Mouse (Mus musculus) thymus, postnatal 4 days (tissue): ENCODE measurements around the gene Ptprj.

ENCODE experiments used
- DNase-seq: peaks from one replicate; pipeline ENCODE4 v3.0.0; 2021

Ptprj gene

DNA sequence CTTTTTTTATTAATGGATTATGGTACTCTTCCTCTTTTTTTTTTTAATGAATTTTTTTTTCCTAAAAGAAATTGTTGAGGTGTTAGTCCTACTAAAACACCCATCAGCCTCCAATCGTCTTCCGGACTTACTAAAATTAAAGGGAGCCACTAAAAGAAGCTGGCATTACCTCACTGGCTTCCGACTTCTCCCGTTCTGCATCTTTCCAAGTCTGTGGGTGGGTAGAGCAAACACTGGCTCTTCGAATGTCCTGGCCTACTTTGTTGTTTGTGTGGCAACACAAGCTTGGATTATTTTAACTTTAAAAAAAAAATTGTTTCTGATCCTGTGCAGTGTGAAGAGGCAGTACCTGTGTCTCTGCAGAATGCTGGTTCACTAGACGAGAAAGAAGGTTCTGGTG is 62.2 kb downstream of the Ptprj start:
- no peak for DNase-seq

- DNase-seq = no peak
Measured at GRCm38 (mm10) chr2:90514969-90515368, 65.5 kb downstream of the Ptprj start.

DNA sequence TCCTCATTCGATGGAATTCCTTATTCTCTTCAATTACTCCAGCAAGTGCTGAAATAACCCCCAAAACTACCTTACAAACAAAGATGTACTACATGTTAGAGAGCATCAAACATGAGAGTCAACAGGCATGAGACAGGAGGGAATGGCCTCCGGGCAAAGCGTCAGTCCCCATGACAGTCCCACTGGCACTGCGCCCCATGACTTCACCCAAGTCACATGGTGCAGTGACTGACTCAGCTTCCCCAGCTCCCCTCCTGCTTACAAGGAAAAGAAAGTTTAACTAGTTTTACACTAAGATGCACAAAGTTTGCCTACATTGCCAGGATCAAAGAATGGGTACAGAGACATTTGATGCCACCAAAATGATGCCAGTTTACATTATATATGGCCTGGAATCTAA is 71.2 kb downstream of the Ptprj start:
- DNase-seq = no peak

DNA sequence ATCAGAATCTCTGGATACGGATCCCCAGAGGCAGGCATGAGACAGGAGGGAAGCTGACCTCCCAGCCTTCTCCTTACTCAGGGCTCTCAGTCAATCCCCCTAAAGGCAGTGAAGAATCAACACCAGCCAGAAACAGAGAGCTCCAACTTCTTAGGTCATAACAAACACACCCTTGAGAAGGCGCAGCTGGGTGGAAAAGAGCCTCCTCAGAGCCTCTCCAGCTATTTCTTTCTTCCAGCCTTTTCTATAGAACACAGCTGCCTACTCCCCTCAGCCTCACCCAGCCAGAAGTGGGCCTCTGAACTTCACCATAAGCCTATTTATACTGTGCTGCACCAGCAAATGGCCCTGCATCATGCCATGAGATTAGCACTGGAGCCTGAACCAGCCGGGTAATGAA is 74.3 kb downstream of the Ptprj start:
- DNase-seq = no peak

- DNase-seq = peak; percentile 57
Measured at GRCm38 (mm10) chr2:90504731-90505171, 75.7 kb downstream of the Ptprj start.

GRCm38 (mm10) chr2:90503182-90503833 is 77.1 kb downstream of the Ptprj start:
- no peak for DNase-seq

DNA sequence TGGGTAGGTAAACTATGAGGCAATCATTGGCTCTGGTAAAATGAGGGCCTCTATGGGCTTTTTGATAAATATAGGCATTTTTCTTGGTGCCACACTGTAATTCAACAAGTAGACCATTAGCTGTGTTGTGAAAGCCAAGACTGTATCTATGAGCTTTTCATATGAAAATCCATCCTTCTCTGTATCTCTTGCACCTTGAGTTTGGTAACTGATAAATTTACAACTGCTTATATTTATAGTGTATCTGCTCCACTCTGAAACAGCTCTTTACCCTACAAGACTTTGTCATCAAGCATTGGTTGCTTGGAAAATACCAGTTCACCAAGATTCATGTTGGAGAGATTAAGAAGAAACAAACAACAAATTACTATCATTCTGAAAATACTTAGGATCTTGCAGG is 77.7 kb downstream of the Ptprj start:
- DNase-seq = no peak

DNA sequence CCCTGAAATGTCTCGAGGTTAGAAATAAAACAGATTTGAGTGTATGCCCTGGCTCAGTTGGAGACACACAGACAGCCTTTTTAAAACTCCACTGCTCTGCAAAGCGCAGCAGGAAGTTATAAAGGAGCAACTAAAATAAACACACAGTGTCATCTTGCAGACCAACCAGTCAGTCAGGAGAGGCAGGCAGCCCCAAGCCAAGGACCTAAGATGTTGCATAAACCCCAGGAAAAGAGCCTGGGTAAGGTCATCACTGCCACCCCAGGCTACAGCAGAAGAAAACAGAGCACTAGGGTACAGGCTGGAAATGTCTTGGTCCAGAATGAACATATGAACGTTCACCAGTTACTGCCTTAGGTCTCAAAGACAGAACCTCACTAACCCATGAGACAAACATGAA is 78.7 kb downstream of the Ptprj start:
- no peak for DNase-seq

DNA sequence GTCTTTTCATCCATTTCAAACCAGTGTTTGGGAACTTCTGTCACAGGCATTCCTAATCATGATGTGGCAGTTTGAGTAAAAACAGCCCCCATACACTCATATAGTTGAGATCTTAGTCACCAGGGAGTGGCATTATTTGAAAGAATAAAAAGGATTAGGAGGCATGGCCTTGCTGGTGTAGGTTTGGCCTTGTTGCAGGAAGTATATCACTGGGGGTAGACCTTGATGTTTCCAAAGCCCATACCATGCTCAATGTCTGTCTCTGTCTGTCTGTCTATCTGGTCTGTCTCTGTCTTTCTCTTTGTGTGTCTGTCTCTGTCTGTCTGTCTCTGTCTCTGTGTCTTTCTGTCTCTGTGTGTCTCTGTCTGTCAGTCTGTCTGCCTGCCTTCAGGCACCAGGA is 79.6 kb downstream of the Ptprj start:
- DNase-seq = no peak

DNA sequence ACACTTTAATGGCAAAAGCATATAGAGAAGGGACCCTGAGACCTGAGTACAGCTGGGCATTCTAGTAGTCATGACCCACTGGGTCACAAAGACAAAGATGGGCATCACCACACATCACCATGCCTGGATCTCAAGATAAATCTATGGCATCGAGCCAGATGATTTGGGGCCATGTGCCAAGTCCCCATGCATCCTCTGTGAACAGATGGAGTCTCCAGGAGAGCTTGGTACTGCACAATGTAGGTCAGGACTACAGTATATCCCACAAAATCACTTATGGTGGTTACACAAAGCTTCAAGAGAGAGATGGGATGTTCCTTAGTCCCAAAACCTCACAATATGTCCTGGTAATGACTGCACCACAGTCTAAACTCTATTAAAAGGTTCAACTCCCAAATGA is 81.4 kb downstream of the Ptprj start:
- no peak for DNase-seq

GRCm38 (mm10) chr2:90497551-90497950 is 82.9 kb downstream of the Ptprj start:
- no peak for DNase-seq

DNA sequence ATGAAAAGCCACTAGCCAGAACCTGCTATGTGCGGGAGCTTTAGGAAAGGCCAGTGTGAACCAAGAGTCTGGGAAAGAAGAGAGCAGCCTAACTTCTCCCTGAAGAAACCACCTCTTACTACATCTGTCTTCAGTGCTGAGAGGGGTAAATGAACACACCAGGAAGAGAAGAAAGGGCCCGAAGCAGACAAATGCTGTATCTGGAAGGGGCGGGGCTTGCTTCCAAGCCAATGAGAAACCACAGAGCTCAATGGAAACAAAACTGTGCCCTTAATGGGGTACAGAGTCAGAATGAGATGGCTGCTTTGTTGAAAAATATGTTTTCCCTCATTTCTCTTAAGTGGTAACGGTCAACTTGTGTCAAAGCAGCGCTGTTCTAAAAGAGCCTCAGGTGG is 83.8 kb downstream of the Ptprj start:
- peak; percentile 62 for DNase-seq

- peak; percentile 13 for DNase-seq
Measured at GRCm38 (mm10) chr2:90496012-90496679, 84.3 kb downstream of the Ptprj start.

DNA sequence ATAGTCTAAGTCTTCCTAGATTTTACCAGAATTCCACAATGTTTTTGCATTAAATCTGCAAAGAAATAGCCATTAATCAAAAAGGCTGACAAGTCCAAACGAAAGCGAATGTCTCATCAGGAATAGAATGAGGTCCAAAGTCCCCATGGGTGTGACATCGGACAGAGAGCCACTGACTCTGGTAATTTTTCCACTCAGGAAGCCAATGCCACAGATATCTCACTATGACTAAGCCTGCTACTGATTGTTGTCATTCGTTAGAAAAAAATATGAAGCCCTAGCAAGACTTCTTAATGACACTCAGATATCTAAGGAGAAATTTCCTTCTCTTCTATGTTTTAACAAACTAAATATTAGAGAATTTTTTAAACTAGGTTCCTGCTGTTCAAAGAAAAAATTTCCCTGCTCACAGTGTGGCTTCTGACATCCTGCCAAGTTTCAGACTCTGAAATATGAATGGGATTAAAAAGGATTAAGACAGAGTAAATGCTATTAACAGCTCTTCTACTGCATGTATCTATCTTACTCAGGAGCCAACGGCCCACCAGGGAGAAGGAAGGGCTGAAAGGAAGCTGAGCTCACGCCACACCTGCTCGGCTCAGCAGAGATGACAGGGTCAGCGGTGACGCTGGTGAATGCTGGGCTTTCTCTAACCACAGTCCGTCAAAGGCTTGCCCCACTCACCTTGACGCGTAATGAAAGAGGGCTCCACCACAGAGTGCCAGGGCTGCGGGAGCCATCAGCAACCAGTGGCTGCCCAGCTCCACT is 90.0 kb downstream of the Ptprj start:
- DNase-seq = no peak

DNA sequence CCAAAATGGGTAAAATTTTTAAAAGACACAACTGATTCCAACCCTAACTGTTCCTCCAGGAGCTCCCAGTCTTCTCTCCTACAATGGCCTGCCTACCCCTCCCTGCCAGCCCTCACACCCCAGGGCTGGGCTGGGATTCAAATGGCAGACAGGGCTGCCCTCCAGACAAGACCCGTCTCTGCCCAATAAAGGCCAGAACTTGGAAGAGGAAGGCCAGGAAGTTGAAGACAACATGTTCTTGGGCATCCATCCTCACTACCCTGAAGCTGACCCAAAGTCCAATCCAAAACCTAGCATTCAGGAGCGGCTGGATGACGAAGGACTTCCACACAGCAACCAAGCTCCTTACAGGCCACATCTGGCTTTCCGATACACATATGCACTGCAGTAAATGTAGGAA is 90.6 kb downstream of the Ptprj start:
- no peak for DNase-seq

GRCm38 (mm10) chr2:90488690-90489590 is 91.5 kb downstream of the Ptprj start:
- DNase-seq = no peak

DNA sequence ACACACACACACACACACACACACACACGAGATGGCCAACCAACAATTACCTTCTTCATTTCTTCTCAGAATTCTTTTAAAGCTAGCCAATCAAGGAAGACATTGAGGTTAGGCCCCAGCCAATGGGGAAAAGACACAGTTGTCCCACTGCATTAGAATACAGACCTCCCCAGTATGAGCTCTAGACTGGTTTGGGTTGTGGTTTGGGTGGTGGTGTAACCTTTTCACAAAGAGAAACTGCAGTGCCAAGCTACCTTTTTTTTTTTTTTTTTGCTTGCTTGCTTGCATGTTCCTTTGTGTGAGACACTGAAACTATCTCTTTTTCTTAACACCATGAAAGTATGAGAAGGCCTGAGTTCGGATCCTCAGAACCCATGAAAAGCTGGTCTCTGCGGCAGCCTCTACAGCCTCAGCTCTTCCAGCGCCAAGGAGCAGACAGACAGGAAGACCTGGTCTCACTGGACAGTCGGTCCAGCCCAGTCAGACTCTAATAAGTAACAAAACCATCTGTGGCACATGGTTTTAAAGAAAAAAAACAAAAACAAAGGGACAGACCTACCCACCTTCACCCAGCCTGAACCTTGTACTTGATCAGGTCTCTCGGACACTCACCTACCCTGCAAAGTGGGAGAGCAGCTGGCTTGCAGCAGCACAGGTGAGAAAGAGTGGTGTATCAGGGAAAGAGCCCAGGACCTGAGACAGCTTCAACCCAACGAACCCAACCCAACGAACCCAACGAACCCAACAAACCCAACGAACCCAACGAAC is 92.8 kb downstream of the Ptprj start:
- DNase-seq = no peak

DNA sequence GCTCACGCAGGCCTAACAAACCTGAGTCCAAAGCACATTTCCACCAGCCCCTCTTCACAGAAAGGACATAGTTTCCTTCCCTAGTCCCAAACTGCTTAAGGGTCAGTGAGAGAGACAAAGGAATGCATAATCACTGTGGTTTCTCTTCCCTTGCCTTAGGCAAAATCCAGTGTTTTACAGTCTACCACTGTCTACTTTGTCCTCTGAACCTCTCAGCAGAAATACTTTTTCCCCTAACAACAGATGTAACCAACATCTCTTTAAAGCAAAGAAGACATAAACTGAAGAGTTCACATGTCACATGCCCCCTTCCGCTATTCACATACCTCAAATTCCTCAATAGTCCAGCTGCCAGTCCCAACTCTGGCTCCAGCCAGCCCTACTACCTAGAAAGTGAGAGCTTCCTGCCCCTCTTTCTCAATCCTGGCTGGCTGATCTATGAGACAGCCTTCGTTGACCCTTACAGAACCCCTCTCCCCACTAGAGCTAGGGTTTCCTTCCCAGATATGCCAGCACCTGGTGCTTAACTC is 94.2 kb downstream of the Ptprj start:
- DNase-seq = no peak

DNA sequence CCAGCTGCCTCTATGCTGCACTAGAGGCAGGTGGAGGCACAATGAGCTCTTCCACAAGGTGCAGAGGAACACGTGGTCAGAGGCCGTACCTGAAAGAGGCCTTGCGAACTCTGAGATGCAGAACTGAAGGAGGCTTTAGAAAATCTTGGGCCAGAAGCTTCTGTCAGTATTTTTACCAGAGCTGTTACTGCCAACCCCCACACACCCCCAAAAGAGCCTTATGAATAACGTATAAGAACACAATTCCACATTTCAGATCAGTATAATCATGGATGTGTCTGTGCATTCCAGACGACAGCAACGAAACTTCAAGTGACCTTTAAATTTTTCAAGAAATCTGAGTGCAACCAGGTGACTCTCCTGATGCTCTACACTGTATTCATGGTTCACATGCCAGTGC is 98.9 kb downstream of the Ptprj start:
- no peak for DNase-seq

DNA sequence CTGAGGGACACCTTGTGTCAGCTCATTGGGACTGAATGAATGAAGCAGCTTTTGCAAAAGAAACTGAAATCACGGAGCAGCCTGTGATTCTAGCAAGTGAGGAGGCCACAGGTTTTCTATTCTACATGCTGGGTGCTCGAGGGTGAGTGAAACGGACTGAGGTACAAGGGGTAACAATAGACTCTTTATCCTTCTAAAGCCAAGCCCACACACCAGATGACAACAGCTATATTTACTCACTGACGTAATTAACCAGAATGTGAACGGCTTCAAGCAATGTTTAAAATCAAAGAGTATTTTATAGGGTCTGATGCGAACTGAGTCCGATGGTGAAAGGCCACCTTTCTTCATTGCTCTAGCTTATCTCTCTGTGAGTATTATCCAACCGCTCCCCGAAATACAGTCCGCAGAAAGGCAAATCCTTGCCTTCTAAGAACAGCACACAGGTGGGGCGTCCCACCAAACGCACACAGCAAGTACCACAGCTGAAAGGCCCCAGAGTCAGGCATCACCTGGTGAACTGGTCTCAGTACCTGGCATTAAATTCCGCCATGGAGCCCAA is 99.6 kb downstream of the Ptprj start:
- no peak for DNase-seq

DNA sequence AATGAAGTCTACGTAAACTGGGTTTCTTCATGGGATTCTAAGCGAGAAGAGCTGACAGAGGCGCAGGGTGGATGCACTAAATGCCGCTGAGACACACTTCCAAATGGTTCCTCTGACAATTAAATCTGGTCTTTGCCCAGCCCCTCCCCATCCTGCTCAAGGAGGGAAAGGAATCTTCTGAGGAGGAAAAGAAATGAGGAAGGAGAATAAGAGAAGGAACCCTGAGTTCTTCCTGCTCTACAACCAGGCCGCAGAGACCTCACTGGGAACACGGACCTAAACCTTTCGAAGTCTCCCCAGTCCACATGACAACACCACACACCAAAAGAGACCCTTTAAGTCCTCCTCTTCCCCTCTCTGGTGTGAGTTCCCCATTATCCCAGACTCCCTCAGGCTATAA is 101.9 kb downstream of the Ptprj start:
- no peak for DNase-seq

GRCm38 (mm10) chr2:90477617-90478016 is 102.8 kb downstream of the Ptprj start:
- no peak for DNase-seq
